Mouse (Mus musculus) cerebellum, adult 2 months (tissue): ENCODE results near the gene Tmem218. TPM values are rescaled to one million over a fixed set of nuclear protein-coding genes. Genes with fewer than 3 reads are reported as not detected.

Experiments
- DNase-seq, 2 experiments: peaks; one replicate each; pipeline ENCODE4 v3.0.0; 2021
- H3K27ac ChIP-seq: fragments of 200-500 bp; 2 replicates; pipeline ENCODE4 v1.5.1; 2012; ENCODE audit warnings: low read length, control low read depth, inconsistent platforms; ENCODE audit not compliant: insufficient read depth
- H3K27me3 ChIP-seq: fragments of 200-500 bp; 2 replicates; pipeline ENCODE4 v1.6.1; 2012; ENCODE audit warnings: inconsistent platforms, mild to moderate bottlenecking, low read length, moderate library complexity; ENCODE audit not compliant: control insufficient read depth, insufficient read depth
- H3K4me1 ChIP-seq: fragments of 200-500 bp; 2 replicates; pipeline ENCODE4 v1.6.1; 2011; ENCODE audit warnings: low read length; ENCODE audit not compliant: control insufficient read depth, insufficient read depth
- H3K4me3 ChIP-seq: fragments of 200-500 bp; replicated peaks from 2 replicates; pipeline ENCODE3; 2011; ENCODE audit warnings: mild to moderate bottlenecking, low read depth, low read length, control low read depth; ENCODE audit not compliant: insufficient read depth
- CTCF ChIP-seq: fragments of 200-500 bp; IDR thresholded peaks from 2 replicates; pipeline ENCODE4 v1.5.1; 2011; ENCODE audit warnings: low read depth, mild to moderate bottlenecking, control low read depth, low read length, moderate library complexity, borderline replicate concordance; ENCODE audit not compliant: insufficient read depth
- POLR2A ChIP-seq: fragments of 200-500 bp; IDR thresholded peaks from 2 replicates; pipeline ENCODE4 v1.6.1; 2011; ENCODE audit warnings: low read length, control low read depth, borderline replicate concordance; ENCODE audit not compliant: insufficient read depth
- WGBS: fragments of 180-500 bp; shearing (Covaris S2); methylation state at CpG from one replicate; pipeline ENCODE4 v1.1.7; 2018; 5-methylcytosine and 5-hydroxymethylcytosine counted together
- polyA plus RNA-seq: library from polyadenylated mRNA; depleted of rRNA; stranded (reverse); fragments of >200 nt; gene quantifications from 2 replicates; pipeline ENCODE4 v1.2.3, GENCODE M21; 2012

Gene Tmem218
- polyA plus RNA-seq, 1 experiment: 6.1 TPM

DNA sequence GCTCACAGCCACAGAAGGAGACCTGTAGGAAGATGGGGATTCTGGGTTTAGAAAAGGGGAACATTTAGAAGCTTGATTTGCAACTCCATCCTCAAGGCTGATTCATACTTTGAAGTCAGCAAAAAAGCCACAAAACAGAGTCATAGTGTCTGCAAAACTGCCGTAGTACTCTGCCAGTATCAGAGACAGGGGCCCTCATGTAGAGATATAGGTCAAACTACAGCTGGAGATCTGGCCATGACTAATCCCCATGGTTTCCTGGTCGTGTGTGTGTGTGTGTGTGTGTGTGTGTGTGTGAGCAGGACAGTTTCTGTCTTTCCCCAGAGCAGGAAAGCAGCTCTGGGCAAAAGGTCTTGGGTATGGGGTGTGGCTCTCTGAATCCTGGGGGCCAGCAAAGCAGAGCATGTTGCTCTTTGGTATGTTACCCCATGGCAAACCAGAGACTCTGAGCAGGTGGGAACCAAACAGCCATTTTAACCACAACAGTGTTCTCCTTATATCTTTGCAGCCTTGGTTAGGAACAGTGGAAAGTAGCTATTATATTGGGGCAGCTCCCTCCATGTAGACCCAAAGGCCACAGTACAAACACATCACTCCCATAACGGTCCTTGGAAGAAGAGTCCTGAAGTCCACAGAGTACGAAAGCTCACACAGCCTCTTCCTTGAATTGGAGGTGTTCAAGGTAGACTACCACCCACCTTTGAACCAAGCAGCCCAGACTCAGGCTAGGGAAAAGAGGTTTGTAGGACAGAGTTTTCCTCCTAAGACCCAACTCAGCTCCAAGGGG is 28.1 kb downstream of the Tmem218 start:
- TF ChIP-seq POLR2A (no peak), CTCF (no peak)
- Histone ChIP-seq H3K4me1 (peaks cover 3% of the 10 kb centered on the region; the same call in 1 of the 2 replicates), H3K4me3 (no peak overlapping the region), H3K27ac (no peak overlapping the region), H3K27me3 (no peaks in the 10 kb centered on the region)
- no peak for DNase-seq
- WGBS: 52% methylated on average over 4 of the region's 4 CpGs

- H3K27me3 ChIP-seq: no peaks in the 10 kb centered on the region
Measured at GRCm38 (mm10) chr9:37242764-37243163, 34.7 kb downstream of the Tmem218 start.

GRCm38 (mm10) chr9:37244600-37244999 is 36.6 kb downstream of the Tmem218 start:
- Histone ChIP-seq H3K4me3 (no peak overlapping the region), H3K27ac (no peak overlapping the region), H3K27me3 (no peaks in the 10 kb centered on the region), H3K4me1 (peaks cover 5% of the 10 kb centered on the region; the same call in 1 of the 2 replicates)
- DNase-seq: no peak
- WGBS: 82% methylated on average over 1 of the region's 1 CpGs
- TF ChIP-seq POLR2A (no peak), CTCF (no peak)

More at GRCm38 (mm10) chr9:37242764-37243163, 34.7 kb downstream of the Tmem218 start:
- Histone ChIP-seq H3K27ac (no peak overlapping the region), H3K4me1 (no peaks in the 10 kb centered on the region), H3K4me3 (no peak overlapping the region)
- TF ChIP-seq CTCF: no peak
- TF ChIP-seq POLR2A: no peak
- no peak for DNase-seq
- 93% methylated on average over 3 of the region's 3 CpGs for WGBS

- WGBS: 88% methylated on average over 2 of the region's 2 CpGs
- Histone ChIP-seq H3K4me1 (peaks cover 5% of the 10 kb centered on the region; the same call in 1 of the 2 replicates), H3K27me3 (no peaks in the 10 kb centered on the region), H3K4me3 (no peak overlapping the region), H3K27ac (no peak overlapping the region)
- no peak for TF ChIP-seq CTCF
- no peak for TF ChIP-seq POLR2A
- no peak for DNase-seq
Measured at GRCm38 (mm10) chr9:37245404-37245803, 37.4 kb downstream of the Tmem218 start.

DNA sequence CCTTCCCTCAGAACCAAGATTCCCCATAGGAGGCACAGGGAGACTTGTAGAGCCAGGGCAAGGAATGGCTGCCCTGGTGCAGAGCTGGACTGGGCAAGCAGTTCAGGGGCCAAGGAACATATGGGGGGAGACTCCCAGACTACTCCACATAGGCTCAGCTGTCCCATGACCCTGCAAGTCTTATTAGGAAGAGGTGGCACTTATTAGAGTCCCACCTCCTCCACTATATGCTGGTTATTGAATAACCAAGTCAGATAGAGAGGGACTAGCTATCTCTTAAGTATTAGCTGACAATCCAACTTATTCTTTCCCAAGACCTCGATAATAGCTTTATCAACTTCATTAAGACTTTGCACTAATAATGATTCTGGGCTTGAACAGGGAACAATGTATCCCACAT is 37.8 kb downstream of the Tmem218 start:
- peaks cover 5% of the 10 kb centered on the region; the same call in 1 of the 2 replicates for H3K4me1 ChIP-seq
- no peak for TF ChIP-seq POLR2A
- H3K27ac ChIP-seq: no peak overlapping the region
- no peak overlapping the region for H3K4me3 ChIP-seq
- WGBS: 96% methylated on average over 1 of the region's 1 CpGs
- no peaks in the 10 kb centered on the region for H3K27me3 ChIP-seq
- no peak for DNase-seq

DNA sequence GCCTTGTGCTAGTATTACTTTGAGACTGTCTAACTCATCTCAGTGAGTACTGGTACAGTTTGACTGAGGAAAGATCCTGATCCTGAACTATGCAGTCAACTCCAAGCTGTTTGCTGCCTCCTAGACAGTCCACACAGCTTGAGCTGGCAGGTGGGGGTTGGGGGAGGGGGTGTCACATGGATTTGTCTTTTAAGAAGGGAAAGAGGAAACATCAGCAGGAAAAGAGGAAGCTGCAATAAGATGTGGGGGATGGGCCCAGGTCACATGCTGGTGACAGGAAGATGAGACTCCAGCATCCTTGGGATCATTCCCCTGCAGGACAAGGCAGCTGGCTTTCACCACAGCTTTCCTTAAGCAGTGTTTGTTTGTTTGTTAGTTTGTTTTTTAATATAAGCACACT is 39.4 kb downstream of the Tmem218 start:
- Histone ChIP-seq H3K4me3 (no peak overlapping the region), H3K27ac (no peak overlapping the region), H3K27me3 (no peaks in the 10 kb centered on the region), H3K4me1 (peaks cover 5% of the 10 kb centered on the region; the same call in 1 of the 2 replicates)
- DNase-seq: no peak
- TF ChIP-seq POLR2A (no peak), CTCF (no peak)

- TF ChIP-seq POLR2A (no peak), CTCF (no peak)
- peaks cover 5% of the 10 kb centered on the region; the same call in 1 of the 2 replicates for H3K4me1 ChIP-seq
- H3K27me3 ChIP-seq: no peaks in the 10 kb centered on the region
- DNase-seq: no peak
- H3K27ac ChIP-seq: no peak overlapping the region
- no peak overlapping the region for H3K4me3 ChIP-seq
- 39% methylated on average over 3 of the region's 3 CpGs for WGBS
Measured at GRCm38 (mm10) chr9:37248381-37248906, 40.4 kb downstream of the Tmem218 start.

GRCm38 (mm10) chr9:37249976-37250375 is 42.0 kb downstream of the Tmem218 start:
- WGBS: 75% methylated on average over 3 of the region's 3 CpGs
- no peak overlapping the region for H3K27ac ChIP-seq
- TF ChIP-seq CTCF (no peak), POLR2A (no peak)

More at GRCm38 (mm10) chr9:37249976-37250375, 42.0 kb downstream of the Tmem218 start:
- Histone ChIP-seq H3K27me3 (no peaks in the 10 kb centered on the region), H3K4me3 (no peak overlapping the region), H3K4me1 (peaks cover 5% of the 10 kb centered on the region; the same call in 1 of the 2 replicates)
- no peak for DNase-seq
